ENCODE assay signal across 15 mouse cellular contexts in the genomic region with DNA sequence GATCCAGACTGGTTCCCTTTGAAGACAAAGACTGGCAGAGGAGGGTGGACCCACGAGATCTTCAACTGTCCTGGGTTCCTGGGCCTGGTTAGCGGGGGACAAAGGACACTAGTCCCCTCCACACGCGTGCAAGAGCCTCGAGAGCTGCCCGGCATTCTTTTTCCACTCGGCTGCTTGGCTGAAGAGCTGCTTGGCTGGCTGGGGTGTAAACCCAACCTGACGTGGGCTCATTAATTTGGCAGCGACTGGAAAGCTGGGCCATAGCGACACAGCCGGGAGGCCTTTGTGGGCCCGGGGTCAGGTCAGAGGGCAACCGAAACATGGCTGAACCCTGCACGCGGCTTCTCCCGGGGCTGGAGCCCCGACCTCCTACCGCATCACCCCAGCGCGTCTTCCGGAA.
A peak's percentile ranks its signal among the peaks of the same experiment; 100 is the strongest.
DNase-seq lines count a peak whose midpoint lies in the region; ATAC-seq and TF ChIP-seq lines count a peak whose summit lies in the region.
"Had no signal": no experiment of that assay in that cellular context is flagged by ENCODE, and none has a peak within 500 bp of the region (broad histone marks: within the 10 kb centered on the region; RNA-seq: fewer than 3 reads in every experiment).

No protein-coding gene starts in this region.

- peak; percentile 25 for DNase-seq in midbrain, embryonic 10.5 days (ENCODE audit: low spot score)
- no peak for DNase-seq in midbrain, embryonic 14.5 days
- peak; percentile 48 for DNase-seq in embryo, embryonic 9.5 days (ENCODE audit: extremely low spot score)
- no peak for DNase-seq in heart, postnatal 14 days
- DNase-seq in heart, adult 2 months, result no peak
- DNase-seq in gastrocnemius, postnatal 4 days (ENCODE audit: low spot score in 2 of 2), result no peak
- DNase-seq: adrenal gland, postnatal 36 days; heart, adult 11 months; kidney, postnatal 25 days; lung, postnatal 4 days had no signal

- TF ChIP-seq EP300 in heart, adult 2 months (IDR thresholded peaks at IDR 0.05; ENCODE audit: insufficient read depth, low read depth, low read length), result no peak

- peak overlapping the region; percentile 31 for H3K4me3 ChIP-seq in midbrain, embryonic 10.5 days
- no peak overlapping the region for H3K4me3 ChIP-seq in midbrain, embryonic 14.5 days (replicated peaks; ENCODE audit: low read depth, low read length)
- H3K4me3 ChIP-seq in hindbrain, embryonic 16.5 days (ENCODE audit: low read length), result no peak overlapping the region
- no peak overlapping the region for H3K4me3 ChIP-seq in neural tube, embryonic 13.5 days
- H3K4me3 ChIP-seq in heart, adult 2 months, result no peak overlapping the region
- H3K4me3 ChIP-seq: liver, embryonic 12.5 days; stomach, embryonic 15.5 days had no signal

- TF ChIP-seq POLR2A in heart, adult 2 months (IDR thresholded peaks at IDR 0.05; ENCODE audit: insufficient read depth, low read depth, low read length), result no peak

- TF ChIP-seq CTCF in heart, adult 2 months (IDR thresholded peaks at IDR 0.05), result no peak

- no peak for ATAC-seq in midbrain, embryonic 14.5 days (ENCODE audit: low FRiP score, low TSS enrichment)
- no peak for ATAC-seq in hindbrain, embryonic 16.5 days
- ATAC-seq in neural tube, embryonic 13.5 days (ENCODE audit: low read depth), result no peak
- ATAC-seq: liver, embryonic 12.5 days had no signal

- H3K36me3 ChIP-seq in midbrain, embryonic 10.5 days, result no peaks in the 10 kb centered on the region
- no peaks in the 10 kb centered on the region for H3K36me3 ChIP-seq in midbrain, embryonic 14.5 days (ENCODE audit: control insufficient read depth, insufficient read depth, low read length)
- H3K36me3 ChIP-seq in hindbrain, embryonic 16.5 days (ENCODE audit: control insufficient read depth, insufficient read depth, low read length), result no peaks in the 10 kb centered on the region
- no peaks in the 10 kb centered on the region for H3K36me3 ChIP-seq in neural tube, embryonic 13.5 days
- no peaks in the 10 kb centered on the region for H3K36me3 ChIP-seq in heart, adult 2 months (ENCODE audit: control insufficient read depth, insufficient read depth, low read length)
- H3K36me3 ChIP-seq: liver, embryonic 12.5 days; stomach, embryonic 15.5 days had no signal

- intact Hi-C loops in heart, postnatal 14 days (cut with DNase I), result no loop called here
- intact Hi-C loops in heart, adult 2 months (cut with DNase I), result no loop called here

- peaks cover 45% of the 10 kb centered on the region for H3K27me3 ChIP-seq in midbrain, embryonic 10.5 days (ENCODE audit: low read depth, poor library complexity, severe bottlenecking)
- peaks cover 15% of the 10 kb centered on the region; the same call in 1 of the 2 replicates for H3K27me3 ChIP-seq in midbrain, embryonic 14.5 days (ENCODE audit: control insufficient read depth, insufficient read depth, low read length)
- H3K27me3 ChIP-seq in hindbrain, embryonic 16.5 days (replicated peaks; ENCODE audit: control insufficient read depth, insufficient read depth, low read length), result peaks cover 9% of the 10 kb centered on the region
- H3K27me3 ChIP-seq in neural tube, embryonic 13.5 days, result peaks cover 45% of the 10 kb centered on the region
- H3K27me3 ChIP-seq in heart, adult 2 months (ENCODE audit: control insufficient read depth, insufficient read depth, low read length), result peaks cover 2% of the 10 kb centered on the region
- H3K27me3 ChIP-seq: CH12.LX had no signal

- peaks cover 23% of the 10 kb centered on the region for H3K4me1 ChIP-seq in midbrain, embryonic 10.5 days
- peaks cover 4% of the 10 kb centered on the region; the same call in 1 of the 2 replicates for H3K4me1 ChIP-seq in midbrain, embryonic 14.5 days (ENCODE audit: control insufficient read depth, insufficient read depth, low read length)
- H3K4me1 ChIP-seq in hindbrain, embryonic 16.5 days (ENCODE audit: control insufficient read depth, insufficient read depth, low read depth, low read length), result no peaks in the 10 kb centered on the region; the same call in 1 of the 2 replicates
- peaks cover 14% of the 10 kb centered on the region for H3K4me1 ChIP-seq in neural tube, embryonic 13.5 days (replicated peaks)
- H3K4me1 ChIP-seq in heart, adult 2 months (ENCODE audit: control insufficient read depth, insufficient read depth, low read length), result no peaks in the 10 kb centered on the region
- H3K4me1 ChIP-seq: stomach, embryonic 15.5 days had no signal

- H3K4me2 ChIP-seq in midbrain, embryonic 14.5 days (ENCODE audit: low read length), result no peak overlapping the region
- peak overlapping the region; percentile 21; the same call in 1 of the 2 replicates for H3K4me2 ChIP-seq in hindbrain, embryonic 16.5 days (ENCODE audit: low read length)
- H3K4me2 ChIP-seq in neural tube, embryonic 13.5 days, result 0 out of 2 replicates have a peak overlapping the region, but pooled peaks have one; percentile 6
- H3K4me2 ChIP-seq: liver, embryonic 12.5 days; stomach, embryonic 15.5 days had no signal

- no peak overlapping the region; the same call in 1 of the 2 replicates for H3K27ac ChIP-seq in midbrain, embryonic 10.5 days (replicated peaks)
- H3K27ac ChIP-seq in midbrain, embryonic 14.5 days (replicated peaks; ENCODE audit: low read depth, low read length), result no peak overlapping the region
- no peak overlapping the region for H3K27ac ChIP-seq in hindbrain, embryonic 16.5 days (ENCODE audit: low read depth, low read length)
- no peak overlapping the region for H3K27ac ChIP-seq in neural tube, embryonic 13.5 days (replicated peaks)
- H3K27ac ChIP-seq in heart, adult 2 months, result no peak overlapping the region
- H3K27ac ChIP-seq: liver, embryonic 12.5 days; stomach, embryonic 15.5 days had no signal

- no peaks in the 10 kb centered on the region for H3K79me2 ChIP-seq in heart, adult 2 months (replicated peaks; ENCODE audit: control insufficient read depth, insufficient read depth, low read length)

- H3K9ac ChIP-seq in midbrain, embryonic 14.5 days (replicated peaks; ENCODE audit: low read length), result no peak overlapping the region
- H3K9ac ChIP-seq in hindbrain, embryonic 16.5 days (ENCODE audit: low read depth, low read length), result no peak overlapping the region
- no peak overlapping the region for H3K9ac ChIP-seq in neural tube, embryonic 13.5 days
- no peak overlapping the region for H3K9ac ChIP-seq in heart, adult 2 months (ENCODE audit: low read depth, low read length)
- H3K9ac ChIP-seq: liver, embryonic 12.5 days; stomach, embryonic 15.5 days had no signal

- no peaks in the 10 kb centered on the region for H3K9me3 ChIP-seq in midbrain, embryonic 10.5 days (replicated peaks)
- H3K9me3 ChIP-seq in midbrain, embryonic 14.5 days (ENCODE audit: control insufficient read depth, low read length), result no peaks in the 10 kb centered on the region
- H3K9me3 ChIP-seq in hindbrain, embryonic 16.5 days (ENCODE audit: control insufficient read depth, low read length), result no peaks in the 10 kb centered on the region
- no peaks in the 10 kb centered on the region for H3K9me3 ChIP-seq in neural tube, embryonic 13.5 days
- H3K9me3 ChIP-seq: liver, embryonic 12.5 days; stomach, embryonic 15.5 days had no signal

- WGBS in midbrain, embryonic 10.5 days, result 40% methylated on average over 21 of the region's 21 CpGs
- 20% methylated on average over 21 of the region's 21 CpGs for WGBS in midbrain, embryonic 14.5 days
- WGBS in hindbrain, embryonic 16.5 days, result 25% methylated on average over 21 of the region's 21 CpGs
- 25% methylated on average over 21 of the region's 21 CpGs for WGBS in neural tube, embryonic 13.5 days
- 61% methylated on average over 21 of the region's 21 CpGs for WGBS in heart, adult 2 months

Comparison
In these comparisons a context has a peak if more than half of its experiments do, and no peak if none do; other contexts are left out.
1. DNase-seq: peak in midbrain, embryonic 10.5 days (single experiment) and embryo, embryonic 9.5 days (single experiment); none in midbrain, embryonic 14.5 days (single experiment), heart, postnatal 14 days (0 of 2), heart, adult 2 months (0 of 2) and gastrocnemius, postnatal 4 days (0 of 2).